Mouse (Mus musculus): ENCODE data around the gene Serpinb1a.
A peak's percentile ranks its signal among the peaks of the same experiment; 100 is the strongest.

- TF ChIP-seq CTCF (IDR thresholded peaks at IDR 0.05) (peak; percentile 81), EP300 (IDR thresholded peaks at IDR 0.05) (no peak)
Measured at GRCm38 (mm10) chr13:32827951-32828350, 23.0 kb downstream of the Serpinb1a start.

All from lung, postnatal 0 days (tissue).